Mouse (Mus musculus) right cerebral cortex, postnatal 36 days (tissue): ENCODE data around the gene Hoxa11.

Experiments used
- DNase-seq, 2 experiments: peaks; one replicate each; pipeline ENCODE4 v3.0.0; 2022; ENCODE audit warnings: low spot score in 2 of 2, mixed read lengths in 1 of 2

Gene Hoxa11

GRCm38 (mm10) chr6:52232984-52233545, 12.5 kb downstream of the Hoxa11 start:
- DNase-seq: no peak

DNA sequence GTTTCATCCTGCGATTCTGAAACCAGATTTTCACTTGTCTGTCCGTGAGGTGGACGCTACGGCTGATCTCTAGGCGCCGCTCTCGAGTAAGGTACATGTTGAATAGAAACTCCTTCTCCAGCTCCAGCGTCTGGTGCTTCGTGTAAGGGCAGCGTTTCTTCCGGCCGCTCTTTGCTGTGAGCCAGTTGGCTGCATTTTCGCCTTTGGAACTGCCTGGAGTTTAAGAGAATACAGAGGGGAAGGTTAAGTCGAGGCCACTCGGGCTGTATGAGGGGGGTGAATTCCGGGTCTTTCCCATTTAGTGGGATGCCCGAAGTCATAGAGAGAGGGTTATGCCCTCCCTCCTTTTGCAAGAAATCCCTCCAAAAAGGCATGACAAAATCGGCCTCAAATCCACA, 13.0 kb downstream of the Hoxa11 start:
- no peak for DNase-seq

- DNase-seq: no peak
Measured at GRCm38 (mm10) chr6:52231885-52232567, 13.6 kb downstream of the Hoxa11 start.

GRCm38 (mm10) chr6:52230516-52231165, 15.0 kb downstream of the Hoxa11 start, which contains the start of gene Hoxa9:
Gene Hoxa9, minus strand, starts transcription at chr6:52231089.
- DNase-seq: no peak

GRCm38 (mm10) chr6:52229558-52230416, 15.8 kb downstream of the Hoxa11 start:
- DNase-seq: no peak

DNA sequence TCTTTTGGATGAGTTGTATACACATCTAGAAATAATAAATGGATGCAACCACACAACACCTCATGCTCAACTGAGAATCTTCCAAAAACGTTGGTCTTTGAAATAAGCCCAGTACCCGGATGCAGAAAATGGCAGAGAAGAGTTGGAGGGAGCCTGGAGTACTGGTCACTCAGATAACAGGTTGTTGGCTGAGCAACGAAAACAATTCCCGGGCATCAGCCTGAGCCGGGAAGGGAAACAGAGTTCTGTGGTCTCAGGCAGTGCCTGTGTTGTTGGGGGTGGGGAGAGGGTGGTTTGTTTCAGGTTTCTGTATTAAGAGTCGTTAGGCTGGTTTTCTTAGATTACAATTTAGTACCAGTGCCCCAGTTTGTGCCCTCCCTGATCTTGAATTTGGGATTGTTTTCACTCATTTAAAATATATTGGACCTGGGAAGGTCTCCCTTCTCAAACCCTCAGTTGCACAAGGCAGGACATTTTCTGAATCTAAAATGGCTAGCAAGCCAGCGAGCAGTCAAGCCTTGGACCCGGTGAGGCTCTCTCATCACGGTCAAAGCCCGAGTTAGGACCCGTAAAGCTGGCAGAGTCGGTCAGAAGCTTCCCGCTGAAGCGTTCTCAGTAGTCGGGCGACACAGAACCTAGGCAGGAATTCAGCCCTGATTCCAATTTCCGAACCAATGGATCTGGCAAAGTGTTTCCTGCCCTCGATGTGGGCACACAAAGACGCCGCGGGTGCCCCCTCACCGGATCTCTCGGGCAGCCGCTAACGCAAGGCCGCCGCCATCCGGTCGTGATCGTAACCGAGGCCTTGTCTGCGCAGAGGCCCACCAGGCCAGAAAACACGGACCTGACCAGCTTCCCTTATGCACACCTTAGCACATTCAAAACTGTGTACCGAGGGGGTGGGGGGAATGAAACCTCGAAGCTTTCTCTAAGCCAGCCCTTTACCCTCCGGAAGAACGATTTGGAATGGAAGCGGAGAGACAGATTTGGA, 16.8 kb downstream of the Hoxa11 start:
- DNase-seq: no peak

DNA sequence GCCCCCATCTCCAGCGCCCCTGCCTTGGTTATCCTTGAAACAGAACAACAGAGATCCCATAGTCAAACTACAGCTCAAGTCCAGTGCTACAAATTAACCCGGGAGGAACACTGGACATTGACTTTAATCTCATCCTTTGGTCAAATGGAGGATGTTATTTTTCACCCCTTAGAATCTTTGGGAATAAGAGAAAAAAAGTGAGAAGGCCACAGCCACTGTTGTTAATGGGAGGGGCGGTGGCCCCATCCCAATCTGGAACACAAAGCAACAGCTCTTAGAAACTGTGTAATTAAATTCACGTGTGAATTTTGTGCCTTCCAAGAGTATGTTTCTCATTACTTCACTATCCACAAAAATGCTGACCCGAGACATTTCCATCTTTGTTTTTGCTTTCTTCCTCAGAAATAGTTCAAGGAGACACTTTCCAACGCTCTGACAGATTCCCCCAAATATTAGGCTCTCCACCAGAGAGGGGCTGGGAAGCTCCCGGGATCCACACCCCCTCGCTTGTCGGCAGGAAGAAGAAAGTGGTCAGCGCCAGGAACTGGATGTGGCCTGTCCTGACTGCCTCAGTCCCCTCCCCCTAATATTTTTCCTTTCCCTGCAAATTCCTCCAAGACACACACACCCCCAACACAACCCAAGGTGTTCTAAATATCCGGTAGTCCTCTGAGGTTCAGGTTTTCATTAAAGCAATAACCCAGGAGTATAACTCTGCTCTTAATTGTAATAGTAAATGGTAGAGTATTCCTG, 18.0 kb downstream of the Hoxa11 start:
- DNase-seq: no peak

DNA sequence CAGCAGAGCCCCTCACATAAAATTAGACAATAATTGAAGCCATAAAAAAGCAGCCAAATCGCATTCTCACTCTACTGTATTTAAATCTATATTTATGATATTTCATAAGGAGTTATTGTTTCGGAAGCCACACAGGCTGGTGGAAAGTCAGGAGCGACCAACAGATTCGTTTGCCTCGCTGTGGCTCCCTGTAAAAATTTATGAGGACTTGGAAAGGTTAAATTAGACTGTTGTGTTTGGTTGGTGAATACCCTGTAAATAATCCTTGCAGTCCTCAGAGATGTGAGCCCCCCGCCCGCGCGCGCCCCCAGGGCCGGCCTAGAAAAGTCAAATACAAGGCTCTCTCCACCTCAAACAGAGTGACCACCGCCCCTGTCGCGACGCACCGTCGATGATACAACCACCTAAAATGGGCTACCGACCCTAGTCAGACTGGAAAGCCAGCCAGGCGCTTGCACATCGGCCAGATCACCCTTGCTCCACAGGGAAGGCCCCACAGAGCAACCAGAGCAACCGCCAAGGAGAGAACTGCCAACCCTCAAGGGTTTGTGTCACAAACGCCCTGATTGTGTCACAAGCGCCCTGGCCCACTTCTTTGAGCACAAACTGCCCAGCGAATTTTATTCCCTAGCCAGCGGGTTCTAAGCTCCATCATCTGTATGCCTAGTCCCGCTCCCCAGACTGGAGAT, 18.9 kb downstream of the Hoxa11 start:
- DNase-seq: no peak

- no peak for DNase-seq
Measured at GRCm38 (mm10) chr6:52225612-52226568, 19.7 kb downstream of the Hoxa11 start.

DNA sequence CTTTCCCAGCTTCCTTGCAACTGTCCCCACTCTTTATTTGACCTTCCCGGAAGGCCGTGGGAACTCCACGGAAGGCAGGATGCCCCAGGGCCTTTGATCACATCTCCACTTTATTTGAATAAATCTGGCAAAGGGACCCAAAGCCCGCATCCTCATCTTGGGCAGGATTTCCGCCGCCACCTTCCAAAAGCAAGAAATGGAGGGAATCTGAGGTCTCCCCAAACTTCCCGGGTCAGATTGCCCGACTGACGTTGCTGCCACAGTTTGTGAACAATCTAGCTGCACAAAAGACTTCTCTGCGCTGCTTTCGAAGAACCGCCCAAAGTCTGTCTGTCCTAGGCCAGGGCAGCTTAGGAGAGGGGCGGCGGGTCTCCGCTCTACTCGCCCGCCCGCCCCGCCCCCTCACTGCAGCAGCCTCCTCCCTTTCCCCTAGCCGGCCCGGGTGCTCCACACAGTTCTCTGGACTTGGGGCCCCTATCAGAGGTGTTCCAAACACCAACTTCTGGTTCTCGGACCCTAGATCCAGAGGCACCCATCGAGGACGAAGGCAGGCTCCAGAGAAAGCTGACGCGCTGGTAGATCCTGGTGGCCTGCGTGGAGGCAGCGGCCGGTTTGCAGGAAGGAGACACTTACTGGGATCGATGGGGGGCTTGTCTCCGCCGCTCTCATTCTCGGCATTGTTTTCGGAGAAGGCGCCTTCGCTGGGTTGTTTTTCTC, 20.6 kb downstream of the Hoxa11 start:
- no peak for DNase-seq

DNA sequence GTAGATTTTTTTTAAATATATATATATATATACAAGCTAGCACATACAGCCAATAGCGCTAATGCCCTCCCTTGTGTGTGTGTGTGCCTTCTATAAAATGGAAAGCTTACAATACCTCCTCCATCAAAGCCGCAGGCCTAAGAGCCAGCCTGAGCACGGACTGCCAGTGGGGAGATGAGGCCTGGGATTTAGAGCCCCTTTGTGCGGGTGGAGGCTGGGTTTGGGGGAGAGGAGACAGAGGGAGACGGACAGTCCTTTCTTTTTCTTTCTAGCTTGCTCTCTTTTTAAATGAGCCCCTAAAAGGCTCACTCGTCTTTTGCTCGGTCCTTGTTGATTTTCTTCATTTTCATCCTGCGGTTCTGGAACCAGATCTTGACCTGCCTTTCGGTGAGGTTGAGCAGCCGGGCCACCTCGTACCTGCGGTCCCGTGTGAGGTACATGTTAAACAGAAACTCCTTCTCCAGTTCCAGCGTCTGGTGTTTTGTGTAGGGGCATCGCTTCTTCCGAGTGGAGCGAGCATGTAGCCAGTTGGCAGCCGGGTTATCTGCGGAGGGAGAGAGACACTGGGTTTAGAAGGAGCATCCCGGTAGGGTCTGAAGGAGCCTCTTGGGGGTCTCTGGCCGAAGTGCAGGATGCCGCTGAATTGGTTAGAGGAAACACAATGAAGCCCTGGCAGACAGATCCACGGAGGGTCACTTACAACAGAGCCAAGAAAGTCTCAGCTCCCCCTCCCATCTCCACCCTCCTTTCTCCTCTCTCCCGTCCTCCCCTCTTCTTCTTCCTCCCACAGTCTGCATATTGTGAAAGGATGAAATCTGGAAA, 21.5 kb downstream of the Hoxa11 start:
- DNase-seq: no peak

GRCm38 (mm10) chr6:52222729-52223128, 22.9 kb downstream of the Hoxa11 start:
- DNase-seq: no peak

DNA sequence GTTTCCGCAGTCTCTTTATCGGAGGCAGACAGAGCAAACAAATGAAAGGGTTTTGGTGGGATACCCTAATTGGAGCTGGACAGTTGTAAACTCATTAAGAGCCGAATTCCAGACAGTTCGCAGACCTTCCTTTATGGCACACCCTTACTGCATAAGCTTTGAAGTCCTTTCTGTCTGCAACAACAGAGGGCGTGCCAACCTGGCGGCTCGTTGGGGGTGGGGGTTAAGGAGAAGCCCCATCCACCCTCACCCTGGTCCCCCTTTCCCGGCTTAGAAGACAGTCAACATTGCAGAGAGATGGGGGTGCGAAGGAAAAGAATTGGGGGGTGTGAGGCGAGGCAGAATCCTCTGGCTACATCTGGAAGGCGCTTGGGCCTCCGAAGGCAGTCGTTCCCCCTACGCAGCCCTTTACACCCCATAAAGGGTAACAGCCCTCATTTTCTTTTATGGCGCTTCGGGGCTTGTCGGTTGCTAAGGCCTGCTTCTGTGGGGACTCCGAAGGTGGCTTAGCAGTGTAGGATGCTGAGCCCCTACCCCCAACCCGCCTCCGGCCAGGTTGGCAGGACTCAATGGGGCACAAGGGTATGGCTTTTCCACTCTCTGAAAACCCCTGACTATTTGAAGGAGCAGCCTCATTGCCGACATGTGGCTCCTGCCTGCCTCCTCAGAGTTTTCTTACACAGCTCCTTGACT, 23.5 kb downstream of the Hoxa11 start:
- DNase-seq: no peak

- DNase-seq: peak; percentile 36 to 50
Measured at GRCm38 (mm10) chr6:52221337-52221992, 24.1 kb downstream of the Hoxa11 start, which contains the start of gene Hoxa7. Gene Hoxa7, minus strand, starts transcription at chr6:52221854.

GRCm38 (mm10) chr6:52220865-52221310, 24.7 kb downstream of the Hoxa11 start:
- DNase-seq: no peak
